Mouse (Mus musculus) cortical plate, adult 2 months (tissue): ENCODE results near the gene Pgap3. TPM values are rescaled to one million over a fixed set of nuclear protein-coding genes. Genes with fewer than 3 reads are reported as not detected.

Experiments used
- H3K27ac ChIP-seq: fragments of 200-500 bp; 2 replicates; pipeline ENCODE4 v1.5.1; 2012; ENCODE audit warnings: low read length, control low read depth, inconsistent platforms; ENCODE audit not compliant: insufficient read depth
- H3K4me1 ChIP-seq: fragments of 200-500 bp; 2 replicates; pipeline ENCODE4 v1.6.1; 2011; ENCODE audit warnings: low read length; ENCODE audit not compliant: control insufficient read depth, insufficient read depth
- H3K4me3 ChIP-seq: fragments of 200-500 bp; 2 replicates; pipeline ENCODE4 v1.5.1; 2011; ENCODE audit warnings: mild to moderate bottlenecking, low read length, control low read depth; ENCODE audit not compliant: insufficient read depth
- CTCF ChIP-seq: fragments of 200-500 bp; IDR thresholded peaks from 2 replicates; pipeline ENCODE4 v1.5.1; 2011; ENCODE audit warnings: mild to moderate bottlenecking, control low read depth, low read length; ENCODE audit not compliant: insufficient read depth; ENCODE audit errors: extremely low read depth
- POLR2A ChIP-seq: fragments of 200-500 bp; IDR thresholded peaks from 2 replicates; pipeline ENCODE4 v1.6.1; 2011; ENCODE audit warnings: mild to moderate bottlenecking, low read length, control low read depth; ENCODE audit not compliant: insufficient read depth; ENCODE audit errors: extremely low read depth
- polyA plus RNA-seq: library from polyadenylated mRNA; depleted of rRNA; stranded (reverse); fragments of >200 nt; gene quantifications from 2 replicates; pipeline ENCODE4 v1.2.3, GENCODE M21; 2012

Pgap3 gene
- polyA plus RNA-seq, 1 experiment: 14.4 TPM

DNA sequence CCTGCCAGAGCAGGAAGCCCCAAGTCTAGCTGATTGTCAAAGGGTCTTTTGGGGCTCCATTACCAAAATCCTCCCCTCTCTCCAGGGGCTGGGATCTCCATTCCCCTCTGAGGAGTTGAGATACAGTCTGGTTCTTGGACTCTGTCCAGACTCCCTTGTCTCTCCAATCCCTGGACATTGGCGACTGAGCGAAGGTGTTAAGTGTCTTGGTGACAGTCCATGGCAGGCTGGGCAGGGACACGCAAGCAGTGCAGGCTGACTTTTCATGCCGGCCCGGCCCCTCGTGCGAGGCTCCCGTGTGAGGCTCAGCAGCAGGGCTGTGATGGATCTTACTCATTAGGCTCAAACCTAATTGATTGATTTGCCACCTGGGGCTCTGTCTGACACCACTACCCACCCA, 26.0 kb downstream of the Pgap3 start:
- no peak overlapping the region for H3K4me3 ChIP-seq
- H3K27ac ChIP-seq: no peak overlapping the region
- no peaks in the 10 kb centered on the region for H3K4me1 ChIP-seq
- TF ChIP-seq POLR2A (no peak), CTCF (no peak)

DNA sequence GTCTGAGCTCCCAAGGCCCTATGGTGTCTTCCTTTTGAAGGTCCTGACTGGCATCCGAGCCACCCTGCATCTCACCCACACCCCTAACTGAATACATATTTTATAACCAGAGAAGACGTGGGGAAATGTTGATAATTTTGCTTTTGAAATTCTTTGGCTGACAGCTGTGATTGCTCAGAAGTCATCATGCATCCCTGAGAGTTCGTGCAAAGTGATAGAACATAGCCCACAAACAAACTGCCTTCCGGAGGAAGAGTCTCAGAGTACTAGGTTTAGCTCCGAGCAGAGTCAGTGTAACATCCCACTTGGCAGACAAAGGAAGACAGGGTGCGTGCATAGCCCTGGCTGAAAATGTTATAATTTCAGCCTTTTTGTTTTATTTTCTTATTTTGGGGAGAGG, 27.0 kb downstream of the Pgap3 start:
- H3K27ac ChIP-seq: no peak overlapping the region
- no peak overlapping the region for H3K4me3 ChIP-seq
- TF ChIP-seq POLR2A (no peak), CTCF (no peak)
- no peaks in the 10 kb centered on the region for H3K4me1 ChIP-seq

GRCm38 (mm10) chr11:98372406-98372805, 27.9 kb downstream of the Pgap3 start:
- peaks cover 4% of the 10 kb centered on the region for H3K4me1 ChIP-seq
- H3K27ac ChIP-seq: peak overlapping the region; percentile 9; the same call in 1 of the 2 replicates
- TF ChIP-seq POLR2A: no peak
- TF ChIP-seq CTCF: peak; percentile 86
- H3K4me3 ChIP-seq: no peak overlapping the region

GRCm38 (mm10) chr11:98371556-98372240, 28.6 kb downstream of the Pgap3 start:
- Histone ChIP-seq H3K27ac (peak overlapping the region; percentile 9; the same call in 1 of the 2 replicates), H3K4me1 (peaks cover 6% of the 10 kb centered on the region), H3K4me3 (no peak overlapping the region)
- TF ChIP-seq POLR2A (no peak), CTCF (no peak)

DNA sequence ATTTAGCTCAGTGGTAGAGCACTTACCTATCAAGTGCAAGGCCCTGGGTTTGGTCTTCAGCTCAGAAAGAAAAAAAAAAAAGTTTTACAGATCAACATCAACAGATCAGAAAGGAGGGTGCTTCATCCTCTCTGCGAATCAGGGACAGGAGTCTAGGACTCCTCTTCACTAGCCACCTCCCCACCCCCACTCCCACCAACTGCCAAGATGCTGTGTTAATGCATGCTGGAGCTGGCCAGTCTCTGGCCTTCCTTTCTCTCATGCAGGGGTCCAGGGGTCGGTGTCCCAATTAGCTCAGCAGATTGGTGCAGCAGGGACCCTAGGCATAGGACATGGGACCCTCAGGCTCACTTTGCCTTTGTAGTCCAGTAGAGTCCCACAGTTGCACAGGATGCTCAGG, 29.7 kb downstream of the Pgap3 start:
- H3K4me3 ChIP-seq: no peak overlapping the region
- H3K27ac ChIP-seq: no peak overlapping the region
- TF ChIP-seq CTCF (no peak), POLR2A (no peak)
- H3K4me1 ChIP-seq: peaks cover 6% of the 10 kb centered on the region

DNA sequence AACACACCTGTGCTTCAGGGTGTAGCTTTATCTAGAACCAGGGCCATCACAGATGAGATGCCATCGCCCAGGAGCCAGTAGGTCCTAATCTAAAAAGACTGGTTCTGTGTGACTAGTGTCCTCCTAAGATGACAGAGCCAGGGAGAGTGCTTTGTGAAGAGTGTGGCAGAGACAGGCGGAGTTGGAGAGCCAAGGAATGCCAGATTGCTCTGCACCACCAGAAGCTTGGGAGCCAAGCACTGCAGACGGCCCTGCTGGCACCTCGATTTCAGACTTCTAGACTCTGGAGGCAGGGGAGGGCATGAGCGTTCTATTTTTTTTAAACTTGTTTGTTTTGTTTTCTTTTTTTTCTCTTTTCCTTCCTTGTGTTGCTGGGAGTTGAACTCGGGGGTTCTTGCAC, 31.0 kb downstream of the Pgap3 start:
- Histone ChIP-seq H3K4me3 (no peak overlapping the region), H3K4me1 (peaks cover 6% of the 10 kb centered on the region), H3K27ac (no peak overlapping the region)
- TF ChIP-seq CTCF (no peak), POLR2A (no peak)

- H3K4me1 ChIP-seq: peaks cover 6% of the 10 kb centered on the region
- no peak overlapping the region for H3K27ac ChIP-seq
- TF ChIP-seq CTCF (no peak), POLR2A (no peak)
- H3K4me3 ChIP-seq: no peak overlapping the region
Measured at GRCm38 (mm10) chr11:98367863-98368186, 32.5 kb downstream of the Pgap3 start.

DNA sequence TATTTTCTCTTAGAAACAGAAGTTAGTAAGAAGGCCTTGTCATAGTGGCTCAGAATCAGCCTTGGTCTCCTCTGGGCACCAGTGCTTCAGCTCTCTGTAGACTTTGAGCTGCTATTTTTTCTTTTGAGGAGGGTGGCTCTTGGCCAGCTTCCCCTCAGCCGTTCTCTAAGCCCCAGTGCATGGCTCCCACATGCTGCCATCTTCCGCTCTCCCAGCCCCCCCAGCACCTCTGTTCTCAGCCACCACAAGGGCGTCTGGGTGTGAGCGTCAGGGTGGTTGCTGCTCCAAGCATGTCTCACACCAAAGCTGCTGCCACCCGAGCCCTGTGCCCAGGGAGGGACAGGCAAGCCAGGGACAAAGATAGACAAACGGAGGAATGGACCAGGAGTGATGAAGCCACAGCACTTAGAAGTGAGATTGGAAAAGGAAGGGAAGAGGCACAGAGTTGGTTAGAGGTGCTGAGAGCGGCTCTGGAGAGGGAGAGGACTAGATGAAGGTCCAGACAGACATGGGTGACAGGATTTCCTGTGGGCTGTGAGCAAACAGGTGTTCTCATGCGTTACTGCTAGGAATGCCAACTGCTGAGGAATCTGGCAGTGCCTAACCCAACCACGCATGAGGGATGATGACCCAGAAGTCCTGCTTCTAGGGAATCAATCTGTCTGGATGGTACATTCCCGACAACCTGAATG, 33.0 kb downstream of the Pgap3 start:
- peaks cover 6% of the 10 kb centered on the region for H3K4me1 ChIP-seq
- peak overlapping the region; percentile 45 for H3K27ac ChIP-seq
- no peak for TF ChIP-seq POLR2A
- no peak overlapping the region for H3K4me3 ChIP-seq

DNA sequence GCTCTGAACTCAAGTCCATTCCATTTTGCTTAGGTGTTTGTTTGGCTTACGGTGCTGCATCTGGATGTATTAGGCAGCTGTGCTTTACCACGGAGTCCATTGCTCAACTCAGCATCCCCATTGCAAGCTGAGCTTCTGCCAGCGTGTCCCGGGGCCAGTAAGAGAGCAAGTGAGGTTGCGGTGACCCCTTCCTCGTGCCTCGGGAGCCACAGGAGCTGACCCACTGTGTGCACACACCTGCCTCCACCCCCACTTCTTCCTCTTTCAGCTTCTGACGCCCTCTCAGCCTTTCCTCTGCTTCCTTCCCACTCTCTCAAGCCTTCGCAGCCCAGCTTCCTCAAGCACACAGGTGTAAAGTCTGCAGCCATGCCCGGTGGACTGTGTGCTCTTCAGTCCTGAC, 34.0 kb downstream of the Pgap3 start:
- peaks cover 6% of the 10 kb centered on the region for H3K4me1 ChIP-seq
- H3K4me3 ChIP-seq: no peak overlapping the region
- TF ChIP-seq CTCF (no peak), POLR2A (no peak)

DNA sequence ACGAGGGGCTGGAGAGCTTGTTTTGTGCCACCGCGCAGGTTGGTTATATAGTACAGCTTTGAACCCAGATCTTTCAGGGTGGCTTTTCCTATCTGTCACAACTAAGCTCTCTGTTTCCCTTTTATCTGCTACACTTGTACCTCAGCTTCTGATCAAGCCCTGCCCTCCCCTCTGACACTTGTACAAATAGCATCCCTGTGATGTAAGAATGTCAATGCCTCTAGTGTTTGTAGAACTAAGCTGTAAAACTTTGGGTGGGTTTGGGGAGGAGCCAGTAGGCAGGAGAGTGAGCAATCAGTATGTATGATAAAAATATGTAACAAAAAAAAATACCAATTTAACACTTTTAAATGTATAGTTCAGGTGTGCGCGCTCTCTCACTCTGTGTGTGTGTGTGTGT, 35.9 kb downstream of the Pgap3 start:
- TF ChIP-seq CTCF: no peak
- no peak for TF ChIP-seq POLR2A
- Histone ChIP-seq H3K4me3 (no peak overlapping the region), H3K27ac (no peak overlapping the region), H3K4me1 (peaks cover 9% of the 10 kb centered on the region)

More for the DNA sequence above, 34.0 kb downstream of the Pgap3 start:
- H3K27ac ChIP-seq: no peak overlapping the region
